Mouse (Mus musculus) kidney, postnatal 0 days (tissue): Measurements from ENCODE around the gene Kdm5a. TPM values are rescaled to one million over a fixed set of nuclear protein-coding genes. Genes with fewer than 3 reads are reported as not detected.

ENCODE experiments used
- ATAC-seq: fragments of 200-750 bp; cut with Nextera tagmentation; replicated peaks from 2 replicates; pipeline ENCODE4 v1.8.0; 2017; ENCODE audit warnings: low read depth, moderate number of reproducible peaks, moderate TSS enrichment, moderate library complexity; ENCODE audit not compliant: low FRiP score
- DNase-seq: peaks from one replicate; pipeline ENCODE4 v3.0.0-alpha.2; 2016; ENCODE audit warnings: low spot score
- H3K27ac ChIP-seq: fragments of 300-500 bp; sonication (generic); 2 replicates; pipeline ENCODE4 v1.5.1; 2014; ENCODE audit warnings: mild to moderate bottlenecking
- H3K27me3 ChIP-seq: fragments of 300-500 bp; sonication (generic); 2 replicates; pipeline ENCODE4 v1.6.1; 2014; ENCODE audit warnings: low read length, mixed read lengths; ENCODE audit not compliant: insufficient read depth
- H3K36me3 ChIP-seq: fragments of 300-500 bp; sonication (generic); 2 replicates; pipeline ENCODE4 v1.6.1; 2014; ENCODE audit warnings: low read length, mixed read lengths; ENCODE audit not compliant: insufficient read depth
- H3K4me1 ChIP-seq: fragments of 300-500 bp; sonication (generic); replicated peaks from 2 replicates; pipeline ENCODE4 v1.6.1; 2014; ENCODE audit warnings: antibody characterized with exemption, low read length, mixed read lengths; ENCODE audit not compliant: insufficient read depth
- H3K4me2 ChIP-seq: fragments of 300-500 bp; sonication (generic); 2 replicates; pipeline ENCODE4 v1.6.1; 2014; ENCODE audit warnings: mild to moderate bottlenecking, low read length, moderate library complexity, mixed read lengths
- H3K4me3 ChIP-seq: fragments of 300-500 bp; sonication (generic); replicated peaks from 2 replicates; pipeline ENCODE4 v1.5.1; 2014; ENCODE audit warnings: low read depth, low read length
- H3K9ac ChIP-seq: fragments of 300-500 bp; sonication (generic); 2 replicates; pipeline ENCODE4 v1.6.1; 2014; ENCODE audit warnings: low read depth, low read length
- H3K9me3 ChIP-seq: fragments of 300-500 bp; sonication (generic); replicated peaks from 2 replicates; pipeline ENCODE4 v1.6.1; 2016; ENCODE audit warnings: low read length, inconsistent platforms, mixed read lengths
- CTCF ChIP-seq: IDR thresholded peaks from 2 replicates; pipeline ENCODE4 v1.5.1; 2016; ENCODE audit warnings: antibody characterized with exemption, low read depth, mild to moderate bottlenecking, moderate library complexity
- WGBS: fragments of 180-500 bp; shearing (Covaris S2); extraction: QIAGEN DNeasy Blood & Tissue Kit; methylation state at CpG from one replicate; pipeline ENCODE4 v1.1.7; 2014; 5-methylcytosine and 5-hydroxymethylcytosine counted together
- polyA plus RNA-seq: library from polyadenylated mRNA; unstranded; fragments of >200 nt; fragmentation: Nextera tagmentation; extraction: Ambion mirVana; gene quantifications from 2 replicates; pipeline ENCODE4 v1.2.1, GENCODE M21; 2015

Kdm5a gene
- polyA plus RNA-seq, 1 experiment from 2014 or later, result 34.3 TPM

GRCm38 (mm10) chr6:120469268-120469667, 105.3 kb downstream of the Kdm5a start:
- ATAC-seq (no peak), DNase-seq (no peak)
- Histone ChIP-seq H3K4me3 (no peak overlapping the region), H3K4me2 (no peak overlapping the region), H3K4me1 (no peaks in the 10 kb centered on the region; the same call in 1 of the 2 replicates), H3K9ac (no peak overlapping the region), H3K36me3 (no peaks in the 10 kb centered on the region), H3K27me3 (no peaks in the 10 kb centered on the region), H3K27ac (no peak overlapping the region), H3K9me3 (no peaks in the 10 kb centered on the region)
- WGBS, result 71% methylated on average over 3 of the region's 3 CpGs
- peak; percentile 23; the same call in 1 of the 2 replicates for TF ChIP-seq CTCF

GRCm38 (mm10) chr6:120469770-120470169, 105.8 kb downstream of the Kdm5a start:
- H3K27me3 ChIP-seq, result no peaks in the 10 kb centered on the region
- no peak for DNase-seq
- no peak for TF ChIP-seq CTCF
- no peak for ATAC-seq
- H3K36me3 ChIP-seq, result no peaks in the 10 kb centered on the region
- H3K9ac ChIP-seq, result no peak overlapping the region
- no peak overlapping the region for H3K4me3 ChIP-seq
- H3K4me2 ChIP-seq, result no peak overlapping the region
- H3K4me1 ChIP-seq, result no peaks in the 10 kb centered on the region; the same call in 1 of the 2 replicates
- no peak overlapping the region for H3K27ac ChIP-seq
- H3K9me3 ChIP-seq, result no peaks in the 10 kb centered on the region

GRCm38 (mm10) chr6:120470666-120471065, 106.7 kb downstream of the Kdm5a start:
- ATAC-seq (no peak), DNase-seq (no peak)
- no peaks in the 10 kb centered on the region for H3K27me3 ChIP-seq
- no peak overlapping the region for H3K27ac ChIP-seq
- H3K9ac ChIP-seq, result no peak overlapping the region
- no peak overlapping the region for H3K4me2 ChIP-seq
- H3K9me3 ChIP-seq, result no peaks in the 10 kb centered on the region
- TF ChIP-seq CTCF, result no peak
- no peaks in the 10 kb centered on the region; the same call in 1 of the 2 replicates for H3K4me1 ChIP-seq
- no peaks in the 10 kb centered on the region for H3K36me3 ChIP-seq
- WGBS, result 87% methylated on average over 1 of the region's 1 CpGs
- no peak overlapping the region for H3K4me3 ChIP-seq

- H3K27me3 ChIP-seq, result no peaks in the 10 kb centered on the region
- H3K9me3 ChIP-seq, result no peaks in the 10 kb centered on the region
- no peak overlapping the region for H3K9ac ChIP-seq
- no peak overlapping the region for H3K4me2 ChIP-seq
- no peaks in the 10 kb centered on the region; the same call in 1 of the 2 replicates for H3K4me1 ChIP-seq
- H3K4me3 ChIP-seq, result no peak overlapping the region
- no peak overlapping the region for H3K27ac ChIP-seq
- DNase-seq, result no peak
- no peaks in the 10 kb centered on the region for H3K36me3 ChIP-seq
- no peak for ATAC-seq
- no peak for TF ChIP-seq CTCF
- 35% methylated on average over 5 of the region's 5 CpGs for WGBS
These were observed 108.1 kb downstream of the Kdm5a start for GRCm38 (mm10) chr6:120471991-120472441.

DNA sequence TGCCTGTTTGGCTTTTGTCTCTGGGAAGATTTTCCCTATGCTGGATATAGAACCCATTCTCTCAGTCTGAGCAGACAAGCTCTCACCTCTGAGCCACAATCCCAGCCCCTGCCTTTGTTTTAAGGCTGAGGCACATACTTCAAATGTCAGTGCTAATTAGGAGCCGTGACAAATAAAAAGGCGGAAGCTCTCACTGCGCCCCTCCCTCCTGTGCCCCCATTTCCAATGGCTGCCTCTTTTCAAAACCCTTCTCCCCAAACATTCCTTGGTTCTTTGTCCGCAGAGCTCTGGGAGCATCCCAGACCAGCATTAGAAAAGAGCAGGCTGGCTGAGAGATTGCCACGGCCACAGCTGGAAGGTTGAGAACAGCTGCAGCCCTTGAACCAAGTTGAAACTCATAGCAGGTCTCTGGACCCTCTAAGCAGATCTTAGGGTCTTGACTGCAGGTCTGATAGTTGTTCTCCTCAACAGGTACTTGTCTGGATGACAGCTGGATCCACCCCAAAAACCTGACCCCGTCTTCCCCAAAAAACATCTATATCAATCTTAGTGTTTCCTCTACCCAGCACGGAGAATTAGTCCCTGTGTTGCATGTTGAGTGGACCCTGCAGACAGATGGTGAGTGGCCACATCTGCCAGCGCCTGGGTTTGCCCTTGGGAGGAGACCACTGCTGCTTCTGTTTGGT, 108.7 kb downstream of the Kdm5a start:
- no peaks in the 10 kb centered on the region; the same call in 1 of the 2 replicates for H3K4me1 ChIP-seq
- WGBS, result 35% methylated on average over 8 of the region's 8 CpGs
- no peaks in the 10 kb centered on the region for H3K27me3 ChIP-seq
- no peak overlapping the region for H3K9ac ChIP-seq
- H3K4me2 ChIP-seq, result no peak overlapping the region
- H3K36me3 ChIP-seq, result no peaks in the 10 kb centered on the region
- H3K27ac ChIP-seq, result no peak overlapping the region
- TF ChIP-seq CTCF, result no peak
- no peak overlapping the region for H3K4me3 ChIP-seq
- DNase-seq (no peak), ATAC-seq (no peak)
- no peaks in the 10 kb centered on the region for H3K9me3 ChIP-seq

- no peak for DNase-seq
- no peak for TF ChIP-seq CTCF
- Histone ChIP-seq H3K4me2 (no peak overlapping the region), H3K27me3 (no peaks in the 10 kb centered on the region), H3K36me3 (no peaks in the 10 kb centered on the region), H3K27ac (no peak overlapping the region), H3K9ac (no peak overlapping the region), H3K9me3 (no peaks in the 10 kb centered on the region), H3K4me1 (no peaks in the 10 kb centered on the region; the same call in 1 of the 2 replicates), H3K4me3 (no peak overlapping the region)
- 0 out of 2 replicates have a peak, but pooled peaks have one; percentile 53 for ATAC-seq
- WGBS, result 41% methylated on average over 5 of the region's 5 CpGs
These were observed 109.5 kb downstream of the Kdm5a start for GRCm38 (mm10) chr6:120473427-120473826.
